Mouse (Mus musculus) lung, postnatal 36 days (tissue): ENCODE data around the gene Capn15.

Source experiments
- DNase-seq: peaks from one replicate; pipeline ENCODE4 v3.0.0; 2022; ENCODE audit warnings: mixed read lengths

The Capn15 gene

DNA sequence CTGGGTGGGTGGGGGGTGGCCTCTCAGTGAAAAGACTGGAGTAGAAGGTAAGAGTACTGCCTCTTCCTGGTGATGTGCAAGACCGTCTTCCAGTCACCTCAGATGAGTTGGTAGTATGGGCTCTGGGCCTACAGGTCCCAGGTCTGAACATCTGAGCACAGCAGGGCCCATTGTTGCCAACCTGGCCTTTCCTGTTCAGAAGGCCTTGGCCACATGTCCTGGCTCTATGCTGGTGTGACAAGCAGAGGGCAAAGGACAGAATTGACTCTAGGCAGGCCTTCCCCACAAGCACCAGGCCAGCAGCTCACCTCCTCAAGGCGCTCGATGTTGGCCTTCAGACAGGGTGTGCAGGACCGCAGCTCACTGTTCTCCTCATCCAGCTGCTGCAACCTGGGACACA is 6.7 kb upstream of the Capn15 start:
- no peak for DNase-seq

DNA sequence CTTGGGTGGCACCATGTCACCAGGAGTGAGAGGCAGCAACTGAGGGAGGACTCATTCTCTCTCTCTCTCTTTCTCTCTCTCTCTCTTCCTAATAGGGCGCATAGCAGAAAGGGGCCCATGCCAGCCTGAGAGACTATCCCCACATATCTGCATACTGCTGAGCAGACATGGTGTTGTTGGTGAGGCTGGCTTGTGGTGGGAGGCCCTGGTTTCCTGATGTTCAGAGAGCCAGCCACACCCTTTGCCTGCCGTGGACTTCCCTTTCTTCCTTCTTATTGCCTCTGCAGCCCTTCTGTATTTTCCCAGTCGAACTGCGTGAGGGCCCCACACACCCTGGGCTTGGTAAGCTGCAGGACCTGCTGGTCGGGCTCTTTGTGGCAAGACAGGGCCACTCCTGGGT is 4.7 kb upstream of the Capn15 start:
- peak; percentile 37 for DNase-seq

DNA sequence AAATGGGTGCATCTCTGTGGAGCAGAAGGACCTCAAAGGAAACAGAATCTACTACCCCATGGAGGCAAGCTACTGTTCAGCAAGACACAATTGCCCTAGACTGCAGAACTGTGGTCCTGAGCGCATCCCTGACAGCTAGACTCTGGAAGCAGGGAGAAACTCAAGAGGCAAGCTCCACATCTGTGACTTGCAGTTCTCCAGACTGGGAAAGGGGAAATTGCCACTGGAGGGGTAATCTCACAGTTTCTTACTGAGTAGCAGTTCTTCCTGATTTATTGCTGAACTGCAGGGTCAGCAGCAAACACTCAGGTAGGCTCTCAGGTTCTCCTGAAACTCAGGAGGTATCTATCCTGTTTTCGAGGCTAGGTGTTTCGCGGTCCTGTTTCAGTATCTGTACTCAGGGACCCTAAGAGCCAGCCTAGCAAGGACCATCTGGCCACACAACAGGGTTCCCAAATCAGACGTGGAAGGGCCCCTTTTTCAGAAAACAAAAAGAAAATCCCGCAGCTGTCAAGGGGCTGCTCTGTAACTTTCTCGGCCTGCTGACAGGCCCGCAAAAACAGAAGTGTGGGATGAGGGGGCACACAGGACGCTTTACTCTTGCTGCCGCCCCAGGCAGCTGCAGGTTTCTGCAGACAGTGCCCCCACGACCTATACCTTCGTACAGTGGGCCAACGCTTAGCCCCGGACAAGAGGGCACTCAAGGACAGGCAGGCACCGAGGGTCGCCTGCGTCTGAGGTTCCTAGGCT is 865 bp downstream of the Capn15 start:
- no peak for DNase-seq

GRCm38 (mm10) chr17:25984066-25984465 is 1.5 kb downstream of the Capn15 start:
- DNase-seq: no peak

DNA sequence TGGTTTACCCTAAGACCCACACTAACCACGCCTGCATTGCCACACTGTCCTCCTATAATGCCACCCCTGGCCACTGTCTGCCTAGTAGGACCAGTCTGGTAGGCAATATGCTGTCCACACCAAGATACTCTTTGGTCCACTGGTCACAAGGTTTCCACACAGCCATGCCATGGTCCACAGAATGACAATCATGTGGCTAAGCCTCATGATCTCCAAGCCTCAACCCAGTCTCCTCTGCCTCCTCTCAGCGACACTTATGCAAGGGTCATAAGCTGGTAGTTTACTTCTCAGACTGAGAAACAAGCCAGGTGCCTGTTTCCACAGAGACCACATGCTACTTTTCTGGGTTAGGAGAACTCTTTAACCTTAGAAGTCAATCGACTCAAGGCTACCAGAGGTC is 2.7 kb downstream of the Capn15 start:
- peak; percentile 54 for DNase-seq

- peak; percentile 14 for DNase-seq
Observed at GRCm38 (mm10) chr17:25980854-25981253, 4.7 kb downstream of the Capn15 start.

DNA sequence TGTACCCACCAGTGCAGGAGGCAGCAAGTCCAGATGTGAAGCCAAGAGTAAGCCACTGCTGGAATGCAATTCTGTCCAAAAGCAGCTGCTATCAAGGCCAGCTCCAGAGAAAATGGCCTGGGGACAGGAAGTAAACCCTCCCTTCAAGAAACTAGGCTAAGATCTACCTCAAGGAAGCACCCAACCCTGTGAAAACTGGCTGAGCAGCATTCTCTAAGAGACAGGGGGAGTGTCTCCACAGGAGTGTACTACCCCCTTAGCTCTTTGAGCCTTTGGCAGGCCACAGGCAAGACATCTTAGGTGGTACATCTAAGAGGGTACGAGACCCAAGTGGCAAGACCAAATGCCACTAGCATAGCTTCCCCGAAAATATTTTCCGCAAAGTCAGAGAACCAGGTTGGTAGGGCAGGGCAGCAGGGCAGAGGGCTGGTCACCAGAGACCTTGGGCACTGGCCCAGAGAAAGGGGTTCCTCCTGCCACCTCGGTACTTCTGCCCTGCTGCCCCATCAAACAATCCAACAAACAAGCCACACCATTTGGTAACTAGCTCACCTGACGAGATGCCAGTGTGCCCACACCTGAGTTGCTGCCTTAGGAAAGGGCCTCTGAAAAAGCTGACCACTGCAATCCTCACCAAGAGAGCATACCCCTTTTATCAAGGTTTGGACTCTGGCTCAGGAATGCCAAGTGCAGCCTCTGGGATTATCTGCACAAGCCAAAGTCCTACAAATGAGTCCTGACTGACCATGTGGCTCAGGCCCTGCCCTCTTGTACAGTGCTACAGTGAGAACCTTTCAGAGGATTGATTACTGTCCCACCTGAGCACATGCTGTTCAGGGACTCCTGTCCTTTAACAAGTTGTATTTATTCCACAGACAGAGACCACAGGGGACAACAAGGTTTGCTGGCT is 5.5 kb downstream of the Capn15 start:
- DNase-seq: no peak

GRCm38 (mm10) chr17:25970954-25971707 is 14.5 kb downstream of the Capn15 start:
- DNase-seq: peak; percentile 25

DNA sequence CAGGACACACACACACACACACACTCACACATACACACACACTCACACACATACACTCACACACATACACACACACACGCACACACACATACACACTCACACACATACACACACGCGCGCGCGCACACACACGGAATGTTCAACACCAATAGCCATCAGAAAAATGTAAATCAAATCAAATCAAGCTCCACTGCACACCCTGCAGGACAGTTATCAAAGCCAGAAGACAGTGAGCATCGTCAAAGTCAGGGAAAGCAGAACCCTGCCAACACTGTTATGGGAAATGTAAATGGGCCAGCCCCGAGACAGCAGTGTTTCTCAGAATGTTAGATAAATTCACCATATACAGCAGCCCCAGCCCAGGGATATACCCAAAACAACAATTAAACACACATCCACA is 15.1 kb downstream of the Capn15 start:
- no peak for DNase-seq

DNA sequence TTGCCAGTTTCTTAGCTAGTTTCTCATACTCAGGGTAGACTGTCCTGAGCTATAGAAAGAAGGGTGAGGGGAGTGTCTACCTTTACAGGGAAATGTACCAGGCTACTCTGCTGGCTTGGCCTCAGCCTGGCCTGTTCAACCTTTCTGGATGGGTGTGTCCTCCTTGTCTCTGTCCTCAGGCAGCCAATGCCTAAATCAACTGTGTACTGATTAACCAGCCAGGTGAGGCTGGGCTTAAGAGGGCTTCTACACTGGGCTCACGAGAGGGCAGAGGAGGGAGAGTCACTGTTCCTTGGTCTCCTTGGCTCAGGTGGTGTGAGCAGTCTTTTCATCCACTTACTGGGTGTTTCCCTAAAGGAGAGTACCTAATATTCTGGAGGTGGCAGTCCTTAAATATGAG is 17.4 kb downstream of the Capn15 start:
- DNase-seq: peak; percentile 66

DNA sequence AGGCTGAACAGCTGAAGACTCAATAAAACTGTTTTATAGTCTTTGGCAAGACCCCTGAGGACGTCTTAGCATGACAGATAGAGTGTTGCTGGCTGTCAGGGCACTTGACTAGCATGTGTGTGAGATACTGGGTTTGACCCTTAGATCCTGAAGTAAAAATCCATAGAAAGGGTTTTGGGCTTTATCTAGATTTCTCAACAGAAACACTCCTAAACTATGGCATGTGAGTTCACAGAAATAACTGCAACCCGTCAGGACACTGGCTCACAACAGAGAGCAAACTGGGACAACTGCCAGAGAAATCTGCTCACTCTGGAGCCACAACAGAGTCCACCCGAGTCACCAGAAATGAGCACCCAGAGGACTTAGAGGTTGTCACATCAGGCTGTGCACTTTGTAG is 17.9 kb downstream of the Capn15 start:
- no peak for DNase-seq

- DNase-seq: no peak
Observed at GRCm38 (mm10) chr17:25964271-25964670, 21.3 kb downstream of the Capn15 start.

DNA sequence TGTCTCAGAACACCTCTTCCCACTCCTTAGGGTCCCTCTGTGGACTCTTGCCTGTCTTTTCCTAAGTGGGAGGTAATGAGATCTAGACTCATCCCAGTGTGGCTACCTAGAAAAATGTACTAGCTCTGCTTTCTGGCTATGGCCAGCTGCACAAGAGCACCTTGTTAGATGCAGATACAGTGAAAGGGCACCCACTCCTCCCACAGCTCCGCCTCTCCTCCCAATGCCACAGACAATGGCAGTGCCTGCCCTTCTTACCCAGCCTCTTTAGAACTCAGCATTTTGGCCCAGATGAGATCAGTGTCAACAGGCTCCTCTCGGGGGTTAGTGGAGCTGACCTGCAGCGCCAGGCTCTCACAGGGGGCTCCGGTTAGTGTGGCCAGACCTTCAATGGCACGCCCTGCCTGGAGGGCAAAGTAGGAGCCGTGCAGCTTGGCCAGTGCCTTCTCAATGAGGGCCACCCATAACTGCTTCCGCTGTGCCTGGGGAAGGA is 23.1 kb downstream of the Capn15 start:
- DNase-seq: no peak

- DNase-seq: no peak
Observed at GRCm38 (mm10) chr17:25961566-25961965, 24.0 kb downstream of the Capn15 start.

DNA sequence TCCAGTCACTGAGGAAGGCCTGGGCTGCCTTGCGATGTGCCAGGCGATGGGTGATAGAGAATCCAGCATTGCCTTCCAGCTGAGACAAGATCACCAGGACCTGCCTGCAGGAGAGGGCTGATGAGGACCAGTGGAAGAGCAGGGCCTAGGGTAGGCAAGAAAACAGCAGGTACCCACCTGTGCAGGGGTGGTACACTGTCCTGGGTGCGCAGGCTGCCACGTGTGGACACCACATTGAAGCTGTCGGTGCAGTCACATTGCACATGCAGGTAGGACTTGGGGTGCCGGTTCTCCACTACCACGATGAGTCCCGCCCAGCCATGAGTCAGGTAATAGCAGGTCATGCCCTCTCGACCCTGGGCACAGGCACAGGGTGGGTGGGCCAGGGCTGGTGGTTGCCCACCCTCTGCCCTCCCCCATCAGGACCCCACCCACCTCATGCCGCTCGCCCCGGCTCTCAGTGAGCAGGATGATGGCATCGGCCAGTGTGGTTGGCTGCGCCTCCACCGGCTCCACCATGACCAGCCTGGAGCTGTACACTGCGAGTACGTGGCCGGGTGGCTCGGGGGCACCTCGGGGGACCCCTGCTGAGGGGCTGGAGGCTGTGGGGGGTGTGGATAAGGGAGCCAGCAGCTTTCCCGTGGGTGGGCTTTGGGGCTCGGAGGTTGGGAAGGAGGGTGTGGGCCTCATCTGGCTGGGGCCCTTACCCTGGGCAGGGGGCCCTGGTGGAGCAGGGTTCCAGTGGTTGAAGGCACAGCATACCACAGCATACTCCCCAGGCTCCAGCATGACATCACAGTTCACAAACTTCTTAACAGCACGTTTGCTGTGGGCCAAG is 25.7 kb downstream of the Capn15 start:
- DNase-seq: no peak

DNA sequence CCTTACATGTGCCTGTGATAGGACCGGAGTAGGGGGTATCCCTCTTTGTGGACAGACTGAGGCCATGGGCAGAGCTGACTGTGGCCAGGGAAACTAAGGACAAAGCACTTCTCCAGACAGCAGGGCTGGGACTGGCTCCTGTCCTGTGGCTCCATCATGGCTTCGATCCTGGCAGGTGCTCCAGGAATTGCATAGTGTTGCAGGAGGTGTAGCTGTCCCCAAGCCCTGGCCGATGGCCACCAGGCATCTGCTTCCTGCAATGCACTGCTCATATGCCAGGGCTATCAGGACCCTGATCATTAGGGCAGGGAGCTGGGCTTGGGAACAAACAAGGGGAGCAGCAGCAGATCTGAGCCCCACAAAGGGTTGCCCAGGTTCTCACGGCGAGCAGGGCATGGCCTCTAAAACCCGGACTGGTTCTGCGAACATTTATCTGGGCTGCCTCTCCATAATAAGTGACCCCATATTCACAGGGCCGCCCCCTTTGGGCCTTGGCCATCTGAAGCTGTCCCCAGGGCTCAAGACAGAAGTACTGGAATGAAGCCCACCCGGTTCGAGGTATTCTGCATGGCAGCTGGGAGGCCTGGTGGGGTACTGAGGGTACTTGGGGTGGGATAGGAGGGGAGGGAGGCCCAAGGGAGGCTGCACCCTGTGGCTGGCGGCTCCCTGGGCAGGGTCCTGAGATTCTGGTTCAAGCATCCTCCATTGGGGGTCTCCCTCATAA is 26.7 kb downstream of the Capn15 start:
- DNase-seq: no peak

- no peak for DNase-seq
Observed at GRCm38 (mm10) chr17:25957586-25958051, 28.0 kb downstream of the Capn15 start.

DNA sequence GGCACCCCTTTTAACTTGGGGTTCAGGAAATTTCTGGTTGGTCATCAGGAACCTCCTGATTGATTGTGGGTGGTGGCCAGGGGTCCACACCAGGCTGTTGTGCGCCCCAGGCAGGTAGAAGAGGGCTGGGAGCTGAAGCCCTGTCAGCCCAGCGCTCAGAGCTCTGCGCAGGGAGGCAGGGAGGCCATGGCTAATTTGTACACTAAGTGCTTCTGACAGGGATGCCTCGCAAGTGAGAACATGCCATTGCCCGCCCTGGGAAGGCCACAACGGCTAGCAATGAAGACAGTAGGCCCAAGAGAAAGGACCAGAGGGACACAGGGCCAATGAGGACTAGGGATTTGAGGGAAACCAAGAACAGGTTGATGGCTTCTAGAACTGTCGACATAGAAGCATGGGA is 29.0 kb downstream of the Capn15 start:
- no peak for DNase-seq

- no peak for DNase-seq
Observed at GRCm38 (mm10) chr17:25956201-25956600, 29.4 kb downstream of the Capn15 start.

- no peak for DNase-seq
Observed at GRCm38 (mm10) chr17:25955736-25956135, 29.9 kb downstream of the Capn15 start.

- no peak for DNase-seq
Observed at GRCm38 (mm10) chr17:25954671-25955070, 30.9 kb downstream of the Capn15 start.
